Mouse (Mus musculus) liver, embryonic 14.5 days (tissue): Measurements from ENCODE around the gene Rreb1. TPM values are rescaled to one million over a fixed set of nuclear protein-coding genes. Genes with fewer than 3 reads are reported as not detected.

ENCODE experiments used
- ATAC-seq: fragments of 200-750 bp; cut with Nextera tagmentation; 2 replicates; pipeline ENCODE4 v1.8.0; 2017; ENCODE audit warnings: moderate number of reproducible peaks, mild to moderate bottlenecking, moderate library complexity; ENCODE audit not compliant: insufficient read depth
- DNase-seq, 3 experiments: peaks; one replicate each; pipeline ENCODE4 v3.0.0-alpha.2; 2012 to 2013; ENCODE audit warnings: low read depth in 3 of 3, low spot score in 3 of 3
- H3K27ac ChIP-seq: fragments of 300-500 bp; sonication (generic); 2 replicates; pipeline ENCODE4 v1.5.1; 2014; ENCODE audit warnings: moderate library complexity, mild to moderate bottlenecking, control low read depth, inconsistent platforms
- H3K27me3 ChIP-seq: fragments of 300-500 bp; sonication (generic); 2 replicates; pipeline ENCODE4 v1.6.1; 2014; ENCODE audit warnings: mild to moderate bottlenecking, low read length, moderate library complexity; ENCODE audit not compliant: control insufficient read depth, insufficient read depth
- H3K36me3 ChIP-seq: fragments of 300-500 bp; sonication (generic); replicated peaks from 2 replicates; pipeline ENCODE4 v1.6.1; 2014; ENCODE audit warnings: low read depth; ENCODE audit not compliant: control insufficient read depth, insufficient read depth
- H3K4me1 ChIP-seq, 2 experiments: fragments of 200-500 bp in 1 of 2; fragments of 300-500 bp in 1 of 2; sonication (generic) in 1 of 2; replicated peaks; 2 replicates each; pipeline ENCODE4 v1.6.1; 2012 to 2014; ENCODE audit warnings: antibody characterized with exemption in 1 of 2, inconsistent platforms in 1 of 2, low read length in 1 of 2; ENCODE audit not compliant: control insufficient read depth in 2 of 2, insufficient read depth in 2 of 2
- H3K4me2 ChIP-seq: fragments of 300-500 bp; sonication (generic); 2 replicates; pipeline ENCODE4 v1.6.1; 2014; ENCODE audit warnings: low read depth, mild to moderate bottlenecking, control low read depth, moderate library complexity
- H3K4me3 ChIP-seq, 2 experiments: fragments of 200-500 bp in 1 of 2; fragments of 300-500 bp in 1 of 2; sonication (generic) in 1 of 2; 2 replicates each; pipeline ENCODE4 v1.5.1; 2012 to 2014; ENCODE audit warnings: low read depth in 2 of 2, low read length in 2 of 2, mild to moderate bottlenecking in 2 of 2, control low read depth in 1 of 2, inconsistent platforms in 1 of 2, moderate library complexity in 1 of 2; ENCODE audit not compliant: insufficient read depth in 1 of 2
- H3K9ac ChIP-seq: fragments of 300-500 bp; sonication (generic); replicated peaks from 2 replicates; pipeline ENCODE4 v1.6.1; 2014; ENCODE audit warnings: mild to moderate bottlenecking, control low read depth, moderate library complexity
- H3K9me3 ChIP-seq: fragments of 300-500 bp; sonication (generic); 2 replicates; pipeline ENCODE4 v1.6.1; 2016; ENCODE audit warnings: low read length, mixed read lengths; ENCODE audit not compliant: control insufficient read depth
- CTCF ChIP-seq: IDR thresholded peaks from 2 replicates; pipeline ENCODE4 v1.5.1; 2016; ENCODE audit warnings: antibody characterized with exemption, low read depth, control low read depth
- EP300 ChIP-seq: IDR thresholded peaks from 2 replicates; pipeline ENCODE4 v1.6.1; 2016; ENCODE audit warnings: antibody characterized with exemption, low read depth
- WGBS: fragments of 180-500 bp; shearing (Covaris S2); extraction: QIAGEN DNeasy Blood & Tissue Kit; methylation state at CpG from one replicate; pipeline ENCODE4 v1.1.7; 2014; ENCODE audit not compliant: insufficient replicate concordance; 5-methylcytosine and 5-hydroxymethylcytosine counted together
- polyA plus RNA-seq, 2 experiments: library from polyadenylated mRNA; depleted of rRNA in 1 of 2; stranded (reverse) in 1 of 2; unstranded in 1 of 2; fragments of >200 nt; fragmentation: Nextera tagmentation in 1 of 2; extraction: Ambion mirVana in 1 of 2; gene quantifications; 2 replicates each; pipeline versions ENCODE4 v1.2.1 to v1.2.3; 2012 to 2014

Rreb1 gene
- polyA plus RNA-seq (2012; rRNA removed), result 4.8 and 5.4 TPM in 2 replicates
- polyA plus RNA-seq (2014; fragmentation: Nextera tagmentation; extraction: Ambion mirVana), result 5.4 TPM in 2 replicates

DNA sequence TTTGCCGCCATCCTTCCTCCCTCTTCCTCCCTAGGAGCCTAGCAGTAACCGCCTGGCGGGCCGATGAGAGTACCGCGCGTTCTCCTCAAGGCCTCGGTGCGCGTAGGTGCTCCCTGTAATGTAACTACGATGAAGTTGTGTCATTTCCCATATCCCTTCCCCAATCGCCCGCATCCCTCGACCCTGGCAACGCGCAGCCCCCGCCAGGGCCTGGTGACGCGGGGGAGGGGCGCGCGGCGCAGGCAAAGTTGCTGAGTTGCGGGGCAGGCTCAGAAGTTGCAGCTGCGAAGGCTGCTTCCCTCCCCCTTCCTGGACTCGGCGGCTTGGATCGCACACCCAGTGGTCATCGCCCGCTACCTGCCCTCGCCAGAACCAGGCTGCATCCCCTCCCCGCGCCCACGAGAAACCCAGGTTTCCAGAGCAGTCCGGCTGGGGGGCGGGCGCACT, at the start of gene Rreb1:
Gene Rreb1, plus strand, starts transcription at position 254 of the 447 bp plus-strand sequence.
- ATAC-seq (no peak), DNase-seq (no peak)
- Histone ChIP-seq H3K4me1 (peaks cover 0 to 10% of the 10 kb centered on the region in 2 experiments; a peak in 3 of 4 replicates), H3K9ac (peak within 1 kb of the TSS; percentile 44), H3K4me3 (peak within 1 kb of the TSS; percentile 51 to 58), H3K27ac (no peak within 1 kb of the TSS), H3K4me2 (peak within 1 kb of the TSS; percentile 85), H3K27me3 (peaks cover 5% of the 10 kb centered on the region; the same call in 1 of the 2 replicates), H3K9me3 (no peaks in the 10 kb centered on the region), H3K36me3 (no peaks in the 10 kb centered on the region)
- TF ChIP-seq EP300 (no peak), CTCF (no peak; the same call in 1 of the 2 replicates)
- WGBS, result under 1% methylated on average over 37 of the region's 37 CpGs

DNA sequence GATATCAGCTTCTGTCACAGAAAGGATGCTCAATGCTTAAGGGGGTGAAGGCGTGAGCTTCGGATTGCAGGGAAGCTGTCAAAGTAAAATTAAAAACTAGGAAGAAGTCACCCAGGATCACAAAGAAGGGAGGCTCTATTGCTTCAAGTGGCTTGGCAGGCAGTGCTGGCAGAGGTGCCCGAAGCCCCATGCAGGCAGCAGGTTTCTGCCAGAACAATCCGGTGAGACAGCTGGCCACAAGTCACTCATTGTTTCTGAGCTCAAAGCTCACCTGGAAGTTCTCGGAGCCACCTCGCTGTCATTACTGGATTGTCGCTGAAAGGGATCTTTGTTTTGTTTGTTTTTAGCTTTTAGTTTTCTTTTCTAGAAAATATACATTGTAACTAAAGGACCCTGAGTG, 49.6 kb upstream of the Rreb1 start:
- no peaks in the 10 kb centered on the region for H3K36me3 ChIP-seq
- no peak for ATAC-seq
- no peak overlapping the region for H3K27ac ChIP-seq
- no peaks in the 10 kb centered on the region for H3K9me3 ChIP-seq
- no peak overlapping the region for H3K4me3 ChIP-seq
- no peak overlapping the region for H3K9ac ChIP-seq
- DNase-seq, result no peak
- WGBS, result 71% methylated on average over 7 of the region's 7 CpGs
- H3K27me3 ChIP-seq, result no peaks in the 10 kb centered on the region
- peaks cover 4 to 9% of the 10 kb centered on the region in 2 experiments; a peak in 3 of 4 replicates for H3K4me1 ChIP-seq
- no peak overlapping the region for H3K4me2 ChIP-seq
- TF ChIP-seq CTCF, result no peak
- TF ChIP-seq EP300, result no peak

DNA sequence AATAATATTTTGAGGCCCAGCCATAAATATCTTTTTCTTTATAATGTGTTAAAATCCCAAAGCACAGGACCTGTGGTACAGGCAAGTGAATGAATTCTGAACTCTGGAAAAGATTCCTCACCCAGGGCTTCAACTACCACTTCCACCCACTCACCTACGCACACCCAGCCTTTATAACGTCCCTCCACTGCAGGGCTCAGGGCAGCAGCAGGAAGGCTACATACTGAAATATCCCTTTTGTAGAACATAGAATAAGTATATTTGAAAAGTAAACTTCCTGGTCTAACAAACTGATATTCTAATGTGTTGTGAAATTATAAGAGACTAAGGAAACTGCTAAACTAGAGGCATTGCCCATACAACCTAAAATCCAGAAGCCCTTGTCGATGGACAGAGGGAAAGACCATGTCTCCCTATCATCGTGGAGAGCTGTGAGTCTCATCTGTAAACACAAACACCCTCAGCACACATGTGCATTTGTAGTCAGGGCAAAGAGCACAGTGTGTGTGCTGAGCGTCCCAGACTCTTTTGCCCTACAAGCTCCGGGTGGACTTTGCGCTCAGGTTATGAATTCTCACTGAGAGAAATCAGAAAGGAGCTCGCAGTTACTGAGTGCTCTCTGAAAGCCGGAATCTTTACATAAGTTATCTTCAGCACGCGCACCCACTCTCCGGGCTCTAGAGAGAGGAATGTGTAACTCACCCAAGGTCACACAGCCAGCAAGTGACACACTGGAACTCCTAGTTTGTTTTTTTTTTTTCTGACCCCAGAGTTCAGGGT, 46.1 kb upstream of the Rreb1 start:
- 65% methylated on average over 12 of the region's 12 CpGs for WGBS

DNA sequence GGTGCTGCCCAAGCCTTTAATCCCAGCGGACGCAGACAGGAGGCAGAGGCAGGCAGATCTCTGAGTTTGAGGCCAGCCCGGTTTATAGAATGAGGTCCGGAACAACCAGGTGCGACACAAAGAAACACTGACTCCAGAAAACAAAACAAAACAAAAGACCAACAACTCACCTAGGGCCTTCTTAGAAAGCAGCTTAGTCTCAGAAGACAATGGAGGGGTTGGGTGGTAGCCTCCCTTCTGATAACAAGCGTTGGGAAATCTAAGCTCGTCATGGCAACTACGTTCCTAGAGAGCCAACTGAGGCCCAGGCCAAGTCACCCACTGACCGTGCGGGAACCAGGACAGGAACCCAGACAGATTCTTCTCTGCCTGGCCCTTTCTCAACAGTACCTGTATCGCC, 43.7 kb upstream of the Rreb1 start:
- Histone ChIP-seq H3K4me1 (peaks cover 4 to 13% of the 10 kb centered on the region in 2 experiments; a peak in 3 of 4 replicates), H3K27ac (no peak overlapping the region), H3K27me3 (no peaks in the 10 kb centered on the region), H3K36me3 (no peaks in the 10 kb centered on the region), H3K4me3 (no peak overlapping the region), H3K4me2 (no peak overlapping the region), H3K9ac (no peak overlapping the region), H3K9me3 (no peaks in the 10 kb centered on the region)
- ATAC-seq (no peak), DNase-seq (no peak)
- TF ChIP-seq EP300, result no peak
- no peak for TF ChIP-seq CTCF
- WGBS, result 78% methylated on average over 11 of the region's 11 CpGs

More for the DNA sequence above, 46.1 kb upstream of the Rreb1 start:
- Histone ChIP-seq H3K4me1 (peaks cover 4 to 9% of the 10 kb centered on the region in 2 experiments; a peak in 3 of 4 replicates), H3K27me3 (no peaks in the 10 kb centered on the region), H3K27ac (no peak overlapping the region), H3K36me3 (no peaks in the 10 kb centered on the region), H3K4me2 (no peak overlapping the region), H3K9ac (no peak overlapping the region), H3K4me3 (no peak overlapping the region), H3K9me3 (no peaks in the 10 kb centered on the region)
- ATAC-seq, result peak; percentile 39; the same call in 1 of the 2 replicates
- peak in 2 of 3 experiments; percentile 13 to 19 for DNase-seq
- TF ChIP-seq EP300, result no peak
- no peak for TF ChIP-seq CTCF

GRCm38 (mm10) chr13:37740111-37740510, 38.1 kb upstream of the Rreb1 start:
- DNase-seq (no peak), ATAC-seq (no peak)
- Histone ChIP-seq H3K4me3 (no peak overlapping the region), H3K27me3 (no peaks in the 10 kb centered on the region), H3K4me2 (no peak overlapping the region), H3K36me3 (no peaks in the 10 kb centered on the region), H3K4me1 (peaks cover 3 to 19% of the 10 kb centered on the region in 2 experiments; a peak in 3 of 4 replicates), H3K27ac (no peak overlapping the region), H3K9me3 (no peaks in the 10 kb centered on the region), H3K9ac (no peak overlapping the region)
- 64% methylated on average over 5 of the region's 5 CpGs for WGBS
- TF ChIP-seq EP300 (no peak), CTCF (no peak)
